ENCODE assay signal across 8 mouse cellular contexts in genomic region chr13:46669620-46670271, GRCm38 (mm10). TPM values are rescaled to one million over a fixed set of nuclear protein-coding genes. Genes with fewer than 3 reads are reported as not detected.
DNase-seq lines count a peak whose midpoint lies in the region; ATAC-seq and TF ChIP-seq lines count a peak whose summit lies in the region.

No protein-coding gene starts in this region.

- DNase-seq in kidney, adult 8-10 months: no peak
- peak; percentile 17 for DNase-seq in R1 (ENCODE audit: low read depth, low spot score)
- DNase-seq in intestine, embryonic 14.5 days (ENCODE audit: low spot score): no peak
- DNase-seq in lung, postnatal 10 days: peak; percentile 19
- no peak for DNase-seq in frontal cortex, postnatal 14 days (ENCODE audit: low spot score in 2 of 2)

- ATAC-seq in kidney, embryonic 15.5 days (replicated peaks; ENCODE audit: low FRiP score): peak; percentile 78
- peak; percentile 66 for ATAC-seq in forebrain, embryonic 12.5 days (ENCODE audit: low FRiP score)
- ATAC-seq in intestine, embryonic 14.5 days (replicated peaks; ENCODE audit: low FRiP score, low TSS enrichment, low read depth): peak; percentile 74

- no peak for TF ChIP-seq CTCF in small intestine, adult 2 months (IDR thresholded peaks at IDR 0.05; ENCODE audit: extremely low read depth, insufficient read length, insufficient replicate concordance, low read depth, low read length)

- H3K36me3 ChIP-seq in kidney, embryonic 15.5 days: peaks cover 36% of the 10 kb centered on the region
- peaks cover 30% of the 10 kb centered on the region for H3K36me3 ChIP-seq in forebrain, embryonic 12.5 days (replicated peaks)
- peaks cover 27% of the 10 kb centered on the region for H3K36me3 ChIP-seq in intestine, embryonic 14.5 days (ENCODE audit: control insufficient read depth, insufficient read depth, low read length)
- H3K36me3 ChIP-seq in small intestine, adult 2 months (ENCODE audit: control insufficient read depth, insufficient read depth, low read length): peaks cover 24% of the 10 kb centered on the region

- under 1% methylated on average over 60 of the region's 96 CpGs for WGBS in kidney, embryonic 15.5 days
- WGBS in forebrain, embryonic 12.5 days: 0% methylated on average over 62 of the region's 96 CpGs
- under 1% methylated on average over 77 of the region's 96 CpGs for WGBS in intestine, embryonic 14.5 days
- WGBS in small intestine, adult 2 months: under 1% methylated on average over 90 of the region's 96 CpGs

- peak overlapping the region; percentile 91 for H3K4me2 ChIP-seq in kidney, embryonic 15.5 days
- peak overlapping the region; percentile 89 for H3K4me2 ChIP-seq in forebrain, embryonic 12.5 days
- H3K4me2 ChIP-seq in intestine, embryonic 14.5 days (ENCODE audit: low read length): peak overlapping the region; percentile 83

- H3K4me1 ChIP-seq in kidney, embryonic 15.5 days: peaks cover 12% of the 10 kb centered on the region
- peaks cover 15% of the 10 kb centered on the region for H3K4me1 ChIP-seq in forebrain, embryonic 12.5 days
- H3K4me1 ChIP-seq in intestine, embryonic 14.5 days (replicated peaks; ENCODE audit: control insufficient read depth, insufficient read depth, low read length): peaks cover 7% of the 10 kb centered on the region; the same call in 1 of the 2 replicates
- peaks cover 3% of the 10 kb centered on the region; the same call in 1 of the 2 replicates for H3K4me1 ChIP-seq in small intestine, adult 2 months (ENCODE audit: control insufficient read depth, insufficient read depth, insufficient read length, low read length)

- H3K9me3 ChIP-seq in kidney, embryonic 15.5 days (replicated peaks): no peaks in the 10 kb centered on the region
- H3K9me3 ChIP-seq in forebrain, embryonic 12.5 days: no peaks in the 10 kb centered on the region
- H3K9me3 ChIP-seq in intestine, embryonic 14.5 days (ENCODE audit: control insufficient read depth, low read length): no peaks in the 10 kb centered on the region

- H3K4me3 ChIP-seq in kidney, embryonic 15.5 days (replicated peaks): peak overlapping the region; percentile 96
- peak overlapping the region; percentile 98 for H3K4me3 ChIP-seq in forebrain, embryonic 12.5 days (replicated peaks)
- peak overlapping the region; percentile 82 for H3K4me3 ChIP-seq in intestine, embryonic 14.5 days (ENCODE audit: low read depth, low read length)
- peak overlapping the region; percentile 99 for H3K4me3 ChIP-seq in small intestine, adult 2 months (ENCODE audit: low read depth, low read length)

- no peak for TF ChIP-seq POLR2A in small intestine, adult 2 months (IDR thresholded peaks at IDR 0.05; ENCODE audit: low read depth, low read length)

- peak overlapping the region; percentile 65 for H3K27ac ChIP-seq in kidney, embryonic 15.5 days
- H3K27ac ChIP-seq in forebrain, embryonic 12.5 days: peak overlapping the region; percentile 87
- H3K27ac ChIP-seq in intestine, embryonic 14.5 days (ENCODE audit: low read depth): peak overlapping the region; percentile 69; the same call in 1 of the 2 replicates
- H3K27ac ChIP-seq in small intestine, adult 2 months (ENCODE audit: insufficient read depth, low read depth, low read length): peak overlapping the region; percentile 55

- H3K27me3 ChIP-seq in kidney, embryonic 15.5 days: no peaks in the 10 kb centered on the region
- peaks cover 7% of the 10 kb centered on the region; the same call in 1 of the 2 replicates for H3K27me3 ChIP-seq in forebrain, embryonic 12.5 days
- 0 out of 2 replicates have a peak, but pooled peaks cover 3% of the 10 kb centered on the region for H3K27me3 ChIP-seq in intestine, embryonic 14.5 days (replicated peaks; ENCODE audit: control insufficient read depth, insufficient read depth, low read length)
- H3K27me3 ChIP-seq in small intestine, adult 2 months (ENCODE audit: control insufficient read depth, insufficient read depth, low read length): no peaks in the 10 kb centered on the region; the same call in 1 of the 2 replicates

- peak overlapping the region; percentile 87 for H3K9ac ChIP-seq in kidney, embryonic 15.5 days
- peak overlapping the region; percentile 94 for H3K9ac ChIP-seq in forebrain, embryonic 12.5 days
- H3K9ac ChIP-seq in intestine, embryonic 14.5 days (ENCODE audit: low read length): peak overlapping the region; percentile 81

RNA-seq across cellular contexts. Expression of gene Fam8a1, which starts 0.4 kb away (rescaled TPM):
- 10.6 and 12.2 TPM in 2 replicates for polyA plus RNA-seq in kidney, embryonic 15.5 days (2015; fragmentation: Nextera tagmentation; extraction: Ambion mirVana)
- polyA plus RNA-seq in forebrain, embryonic 12.5 days (2016; fragmentation: Nextera tagmentation; extraction: Ambion mirVana): 20.2 and 21.0 TPM in 2 replicates
- polyA plus RNA-seq in intestine, embryonic 14.5 days (2014; fragmentation: Nextera tagmentation; extraction: Ambion mirVana): 7.8 and 8.0 TPM in 2 replicates
- 26.9 and 57.0 TPM in 2 replicates for polyA plus RNA-seq in small intestine, adult 2 months (2012; rRNA removed)

RNA-seq across cellular contexts. Expression of gene Nup153, which starts 58.0 kb away (rescaled TPM):
- 24.9 and 27.8 TPM in 2 replicates for polyA plus RNA-seq in kidney, embryonic 15.5 days (2015; fragmentation: Nextera tagmentation; extraction: Ambion mirVana)
- polyA plus RNA-seq in forebrain, embryonic 12.5 days (2016; fragmentation: Nextera tagmentation; extraction: Ambion mirVana): 43.7 and 48.6 TPM in 2 replicates
- 37.2 and 37.5 TPM in 2 replicates for polyA plus RNA-seq in intestine, embryonic 14.5 days (2014; fragmentation: Nextera tagmentation; extraction: Ambion mirVana)
- polyA plus RNA-seq in small intestine, adult 2 months (2012; rRNA removed): 23.0 and 32.5 TPM in 2 replicates

Comparison
In these comparisons a context has a peak if more than half of its experiments do, and no peak if none do; other contexts are left out.
1. DNase-seq: peak in R1 (single experiment) and lung, postnatal 10 days (single experiment); none in kidney, adult 8-10 months (0 of 2), intestine, embryonic 14.5 days (single experiment) and frontal cortex, postnatal 14 days (0 of 2).
2. Peak in every context shown above with its lines, with median percentiles within 50 percentile points of each other: ATAC-seq, H3K27ac ChIP-seq, H3K4me2 ChIP-seq, H3K4me3 ChIP-seq and H3K9ac ChIP-seq.